Mouse (Mus musculus) forebrain, embryonic 10.5 days (tissue): ENCODE results near the gene Nkain1. TPM values are rescaled to one million over a fixed set of nuclear protein-coding genes. Genes with fewer than 3 reads are reported as not detected.

Experiments
- DNase-seq: peaks from one replicate; pipeline ENCODE4 v3.0.0-alpha.2; 2017; ENCODE audit warnings: low spot score; ENCODE audit errors: extremely low spot score
- H3K27ac ChIP-seq: fragments of 300-500 bp; sonication (generic); 2 replicates; pipeline ENCODE4 v1.5.1; 2016; ENCODE audit warnings: mild to moderate bottlenecking
- H3K27me3 ChIP-seq: fragments of 300-500 bp; sonication (generic); 2 replicates; pipeline ENCODE4 v1.6.1; 2016; ENCODE audit warnings: mild to moderate bottlenecking; ENCODE audit not compliant: poor library complexity, severe bottlenecking
- H3K36me3 ChIP-seq: fragments of 300-500 bp; sonication (generic); replicated peaks from 2 replicates; pipeline ENCODE4 v1.6.1; 2016; ENCODE audit warnings: mild to moderate bottlenecking, moderate library complexity
- H3K4me1 ChIP-seq: fragments of 300-500 bp; sonication (generic); 2 replicates; pipeline ENCODE4 v1.6.1; 2016
- H3K4me3 ChIP-seq: fragments of 300-500 bp; sonication (generic); 2 replicates; pipeline ENCODE4 v1.5.1; 2016; ENCODE audit warnings: mild to moderate bottlenecking, moderate library complexity
- H3K9me3 ChIP-seq: fragments of 300-500 bp; sonication (generic); 2 replicates; pipeline ENCODE4 v1.6.1; 2016; ENCODE audit warnings: mild to moderate bottlenecking, moderate library complexity
- WGBS: fragments of 180-500 bp; shearing (Covaris S2); methylation state at CpG from one replicate; pipeline ENCODE4 v1.1.7; 2016; 5-methylcytosine and 5-hydroxymethylcytosine counted together
- polyA plus RNA-seq: library from polyadenylated mRNA; unstranded; fragments of >200 nt; fragmentation: Nextera tagmentation; extraction: Ambion mirVana; gene quantifications from 2 replicates; pipeline ENCODE4 v1.2.1, GENCODE M21; 2016

Gene Nkain1
- polyA plus RNA-seq, 1 experiment from 2014 or later = 4.5 TPM

DNA sequence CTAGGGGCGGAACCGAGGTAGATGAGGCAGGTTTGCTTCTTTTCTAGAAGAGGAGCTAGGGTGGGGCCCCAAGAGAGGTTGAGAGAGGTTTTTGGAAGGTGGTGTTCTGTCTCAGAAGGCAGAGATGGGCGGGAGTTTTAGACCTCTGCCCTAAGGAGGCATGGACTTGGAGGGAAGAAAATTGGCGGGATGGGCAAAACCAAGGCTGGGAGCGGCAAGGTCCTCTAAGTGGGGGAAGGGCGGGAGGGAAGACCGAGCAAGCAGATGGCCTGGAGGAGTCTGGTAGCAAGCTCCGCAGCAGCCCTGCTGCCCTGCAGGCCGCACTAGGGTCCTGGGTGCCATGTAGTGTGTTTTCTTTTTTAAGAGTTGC is 53.5 kb downstream of the Nkain1 start:
- peaks cover 21% of the 10 kb centered on the region for H3K4me1 ChIP-seq
- H3K27ac ChIP-seq = peak overlapping the region; percentile 94
- H3K4me3 ChIP-seq = peak overlapping the region; percentile 69
- 3% methylated on average over 9 of the region's 9 CpGs for WGBS
- H3K9me3 ChIP-seq = no peaks in the 10 kb centered on the region
- DNase-seq = no peak
- H3K27me3 ChIP-seq = 0 out of 2 replicates have a peak, but pooled peaks cover 5% of the 10 kb centered on the region
- no peaks in the 10 kb centered on the region for H3K36me3 ChIP-seq

DNA sequence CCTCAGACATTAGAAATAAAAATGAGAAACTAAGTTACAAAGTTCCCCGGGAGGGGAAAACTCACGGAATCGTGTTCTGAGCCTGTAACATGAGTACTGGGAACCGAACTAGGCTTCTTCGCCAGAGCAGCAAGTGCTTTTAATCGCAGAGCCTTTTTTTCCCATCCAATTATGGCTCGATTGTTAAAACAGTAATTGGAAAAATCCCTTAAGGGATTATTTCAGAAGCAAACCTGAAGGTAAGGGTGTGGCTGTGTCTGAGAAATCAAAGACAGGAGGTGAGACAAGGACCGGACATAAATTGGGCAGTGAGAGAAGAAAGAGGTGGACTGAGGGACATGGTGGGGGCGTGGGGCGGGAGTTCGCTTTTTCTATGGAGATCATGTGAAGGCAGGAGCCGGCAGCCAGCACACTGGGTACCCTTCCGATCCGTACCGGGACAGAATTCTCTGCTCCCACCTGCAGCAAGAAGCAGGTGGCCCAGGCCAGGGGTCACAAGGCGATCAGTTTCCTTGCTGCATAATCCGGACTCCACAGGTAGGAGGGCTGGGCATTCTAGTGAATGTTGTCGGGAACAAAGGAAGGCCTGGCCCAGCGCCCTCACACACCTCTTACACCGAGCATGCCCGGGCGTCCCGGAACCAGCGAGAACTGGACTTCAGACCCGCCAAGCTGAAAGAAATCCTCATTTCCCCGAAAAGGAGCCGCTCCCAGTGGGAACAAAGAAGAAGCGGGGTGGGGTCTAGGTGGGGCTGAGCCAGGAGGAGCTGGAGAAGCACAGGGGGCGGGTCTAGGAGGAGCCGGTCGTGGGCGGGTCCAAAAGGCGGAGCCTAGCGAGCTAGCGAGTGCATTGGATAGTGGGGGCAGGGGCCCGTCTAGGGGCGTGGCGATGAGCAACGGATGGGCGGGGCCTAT is 54.1 kb downstream of the Nkain1 start:
- H3K9me3 ChIP-seq = no peaks in the 10 kb centered on the region
- H3K36me3 ChIP-seq = no peaks in the 10 kb centered on the region
- peak overlapping the region; percentile 94 for H3K27ac ChIP-seq
- H3K4me3 ChIP-seq = peak overlapping the region; percentile 69
- H3K4me1 ChIP-seq = peaks cover 21% of the 10 kb centered on the region
- WGBS = 3% methylated on average over 40 of the region's 40 CpGs
- 0 out of 2 replicates have a peak, but pooled peaks cover 5% of the 10 kb centered on the region for H3K27me3 ChIP-seq
- peak; percentile 99 for DNase-seq

DNA sequence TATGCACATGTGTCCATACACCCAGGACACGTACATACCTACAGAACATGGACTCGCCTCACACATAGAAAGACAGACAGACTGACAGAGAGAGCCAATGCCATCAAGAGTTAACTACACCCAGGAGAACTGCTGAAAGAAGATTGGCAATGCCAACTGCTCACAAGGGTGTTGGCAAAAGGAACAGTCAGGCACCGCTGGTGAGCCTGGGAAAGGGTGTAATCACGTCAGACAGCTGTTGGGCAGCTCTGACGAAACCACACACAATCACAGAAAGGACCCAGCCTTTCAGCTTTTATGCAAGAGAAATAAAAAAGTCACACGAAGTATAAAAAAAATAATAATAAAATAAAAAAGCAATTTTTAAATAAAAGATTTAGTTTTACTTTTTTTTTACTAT is 57.5 kb downstream of the Nkain1 start:
- H3K36me3 ChIP-seq = no peaks in the 10 kb centered on the region
- H3K27me3 ChIP-seq = 0 out of 2 replicates have a peak, but pooled peaks cover 3% of the 10 kb centered on the region
- DNase-seq = no peak
- H3K9me3 ChIP-seq = no peaks in the 10 kb centered on the region
- no peak overlapping the region for H3K27ac ChIP-seq
- no peak overlapping the region for H3K4me3 ChIP-seq
- 91% methylated on average over 6 of the region's 6 CpGs for WGBS
- H3K4me1 ChIP-seq = peaks cover 21% of the 10 kb centered on the region

Other genes with a start within 250 kb of the Nkain1 start
- 68.8 and 72.4 TPM in 2 replicates for gene Zcchc17, start 214.2 kb downstream of the Nkain1 start, polyA plus RNA-seq
- gene Snrnp40, start 214.0 kb downstream of the Nkain1 start, polyA plus RNA-seq = 233 and 235 TPM in 2 replicates
- gene Pum1, start 89.1 kb upstream of the Nkain1 start, polyA plus RNA-seq = 121 and 126 TPM in 2 replicates
- gene Sdc3, start 218.4 kb upstream of the Nkain1 start, polyA plus RNA-seq = 17.8 and 18.7 TPM in 2 replicates